ENCODE assay signal across 20 mouse cellular contexts in the genomic region with DNA sequence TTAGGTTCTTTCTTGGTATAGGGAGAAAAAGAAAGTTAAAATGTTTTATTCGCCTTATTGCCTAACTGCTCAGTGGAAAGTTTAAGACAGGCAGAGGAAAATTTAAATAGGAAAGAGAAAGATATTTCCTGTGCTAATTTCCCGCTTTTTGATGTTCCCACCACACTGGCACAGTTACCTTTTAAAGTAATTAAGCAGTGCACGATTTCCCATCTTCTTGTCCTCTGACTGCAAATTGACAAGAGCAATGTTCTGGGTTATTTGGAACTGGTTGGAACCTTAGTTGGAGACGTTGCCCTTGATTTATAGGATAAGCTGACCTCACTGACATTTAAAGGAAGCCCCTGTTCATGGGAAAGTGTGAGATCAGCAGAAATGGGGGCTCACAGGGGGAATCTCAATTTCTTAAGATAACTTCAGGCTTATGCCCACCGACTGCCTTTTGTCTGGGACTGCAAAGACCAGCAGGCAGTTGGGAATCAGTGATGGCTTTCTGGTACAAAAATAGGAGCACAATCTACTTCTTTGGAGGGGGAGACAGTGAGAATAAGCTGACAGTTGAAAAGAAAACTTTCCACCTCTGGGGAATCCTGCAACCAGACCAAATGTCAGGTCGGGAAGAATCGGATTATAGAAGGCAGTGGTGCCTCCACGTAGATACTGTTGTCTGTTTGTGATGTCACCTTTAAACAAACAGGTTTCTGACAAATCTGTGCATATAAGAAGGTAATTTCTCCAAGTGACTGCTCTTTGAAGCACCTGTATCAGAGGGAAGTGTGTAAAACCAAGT. TPM values are rescaled to one million over a fixed set of nuclear protein-coding genes. Genes with fewer than 3 reads are reported as not detected.
A peak's percentile ranks its signal among the peaks of the same experiment; 100 is the strongest.
DNase-seq lines count a peak whose midpoint lies in the region; ATAC-seq lines count a peak whose summit lies in the region.
"Had no signal": no experiment of that assay in that cellular context is flagged by ENCODE, and none has a peak within 500 bp of the region (broad histone marks: within the 10 kb centered on the region; RNA-seq: fewer than 3 reads in every experiment).

No protein-coding gene starts in this region.

- peak; percentile 58 for DNase-seq in embryo, embryonic 10.5 days (ENCODE audit: low spot score)
- DNase-seq in embryo, embryonic 11 days = no peak
- peak; percentile 33 for DNase-seq in retina, embryonic 14.5 days (ENCODE audit: low spot score)
- DNase-seq in retina, postnatal 1 day = no peak
- DNase-seq in neural tube, embryonic 11.5 days (ENCODE audit: low spot score) = peak; percentile 40
- no peak for DNase-seq in testis, postnatal 10 days (ENCODE audit: low spot score)
- DNase-seq: adrenal gland, postnatal 14 days; cerebellum, adult 9-10 months; heart, adult 2 months; heart, postnatal 14 days; kidney, adult 9 months; layer of hippocampus, postnatal 36 days; liver; lung, adult 2 months had no signal

- no peak overlapping the region for H3K27ac ChIP-seq in neural tube, embryonic 11.5 days (ENCODE audit: low read depth, low read length)
- H3K27ac ChIP-seq: forebrain, embryonic 12.5 days; heart, adult 2 months had no signal

- under 1% methylated on average over 8 of the region's 8 CpGs for WGBS in neural tube, embryonic 11.5 days

- peaks cover 85% of the 10 kb centered on the region for H3K27me3 ChIP-seq in neural tube, embryonic 11.5 days (ENCODE audit: control insufficient read depth, insufficient read depth, low read length)

- H3K4me1 ChIP-seq in neural tube, embryonic 11.5 days (ENCODE audit: control insufficient read depth, insufficient read depth, low read length) = 0 out of 2 replicates have a peak, but pooled peaks cover 3% of the 10 kb centered on the region

- no peaks in the 10 kb centered on the region for H3K9me3 ChIP-seq in neural tube, embryonic 11.5 days (ENCODE audit: control insufficient read depth, low read length)
- H3K9me3 ChIP-seq: forebrain, embryonic 12.5 days had no signal

- H3K4me2 ChIP-seq in neural tube, embryonic 11.5 days (ENCODE audit: low read depth) = no peak overlapping the region
- H3K4me2 ChIP-seq: forebrain, embryonic 12.5 days had no signal

- no peak overlapping the region for H3K9ac ChIP-seq in neural tube, embryonic 11.5 days (ENCODE audit: low read length)
- H3K9ac ChIP-seq: forebrain, embryonic 12.5 days had no signal

- H3K36me3 ChIP-seq in neural tube, embryonic 11.5 days (ENCODE audit: control insufficient read depth, insufficient read depth, low read length) = no peaks in the 10 kb centered on the region
- H3K36me3 ChIP-seq: forebrain, embryonic 12.5 days had no signal

- H3K4me3 ChIP-seq in neural tube, embryonic 11.5 days (ENCODE audit: low read depth, low read length) = peak overlapping the region; percentile 36; the same call in 1 of the 2 replicates
- H3K4me3 ChIP-seq: heart, adult 2 months had no signal

- no peak for ATAC-seq in neural tube, embryonic 11.5 days (ENCODE audit: insufficient read depth, low FRiP score, low TSS enrichment)
- ATAC-seq in granulocyte monocyte progenitor cell, adult 5-6 weeks (replicated peaks; ENCODE audit: poor library complexity, severe bottlenecking) = no peak
- no peak for ATAC-seq in megakaryocyte progenitor cell, adult 5-6 weeks (replicated peaks; ENCODE audit: poor library complexity)
- ATAC-seq: midbrain, embryonic 16.5 days had no signal

RNA-seq across cellular contexts. Expression of gene Pax9, which starts 6.8 kb away (rescaled TPM):
- polyA plus RNA-seq in neural tube, embryonic 11.5 days (2014; fragmentation: Nextera tagmentation; extraction: Ambion mirVana) = 3.7 and 4.8 TPM in 2 replicates
- total RNA-seq in granulocyte monocyte progenitor cell, adult 5-6 weeks (2014; fragmentation: Nextera tagmentation) = not detected in 2 replicates
- total RNA-seq in granulocyte monocyte progenitor cell, adult 5-6 weeks (2017) = not detected in 2 replicates
- not detected in 2 replicates for total RNA-seq in megakaryocyte progenitor cell, adult 5-6 weeks (2015)
- total RNA-seq in megakaryocyte progenitor cell, adult 5-6 weeks (2017) = not detected in 2 replicates
- total RNA-seq: layer of hippocampus, postnatal 36 days; neutrophil, adult 5-6 weeks had no signal
- polyA plus RNA-seq: midbrain, embryonic 16.5 days; spleen, adult 2 months had no signal

Comparison
In these comparisons a context has a peak if more than half of its experiments do, and no peak if none do; other contexts are left out.
1. DNase-seq: peak in embryo, embryonic 10.5 days (single experiment), retina, embryonic 14.5 days (single experiment) and neural tube, embryonic 11.5 days (single experiment); none in embryo, embryonic 11 days (single experiment), retina, postnatal 1 day (single experiment) and testis, postnatal 10 days (single experiment).